Mouse (Mus musculus): Measurements from ENCODE around the gene Gm9821. TPM values are rescaled to one million over a fixed set of nuclear protein-coding genes. Genes with fewer than 3 reads are reported as not detected.
A peak's percentile ranks its signal among the peaks of the same experiment; 100 is the strongest.

Gene Gm9821
- polyA plus RNA-seq, 1 experiment: not detected

GRCm38 (mm10) chr2:91946836-91947235 is 1.3 kb downstream of the Gm9821 start:
- WGBS: 33% methylated on average over 6 of the region's 6 CpGs
- DNase-seq: no peak
- Histone ChIP-seq H3K4me3 (replicated peaks; ENCODE audit: extremely low read depth, low read depth, low read length) (no peak overlapping the region), H3K4me1 (ENCODE audit: control insufficient read depth, insufficient read depth, low read length) (peaks cover 51% of the 10 kb centered on the region)
- TF ChIP-seq CTCF (IDR thresholded peaks at IDR 0.05; ENCODE audit: insufficient read depth, low read length) (no peak), POLR2A (IDR thresholded peaks at IDR 0.05; ENCODE audit: borderline replicate concordance, extremely low read depth, low read depth, low read length) (no peak)

- 45% methylated on average over 11 of the region's 11 CpGs for WGBS
- TF ChIP-seq CTCF (IDR thresholded peaks at IDR 0.05; ENCODE audit: insufficient read depth, low read length) (no peak), POLR2A (IDR thresholded peaks at IDR 0.05; ENCODE audit: borderline replicate concordance, extremely low read depth, low read depth, low read length) (no peak)
- DNase-seq: no peak
- H3K4me3 ChIP-seq (replicated peaks; ENCODE audit: extremely low read depth, low read depth, low read length): peak overlapping the region; percentile 2
- H3K4me1 ChIP-seq (ENCODE audit: control insufficient read depth, insufficient read depth, low read length): peaks cover 51% of the 10 kb centered on the region
These were observed 2.1 kb downstream of the Gm9821 start for GRCm38 (mm10) chr2:91947397-91948150.

GRCm38 (mm10) chr2:91948151-91948509 is 2.6 kb downstream of the Gm9821 start:
- TF ChIP-seq CTCF (IDR thresholded peaks at IDR 0.05; ENCODE audit: insufficient read depth, low read length) (no peak), POLR2A (IDR thresholded peaks at IDR 0.05; ENCODE audit: borderline replicate concordance, extremely low read depth, low read depth, low read length) (no peak)
- 48% methylated on average over 6 of the region's 6 CpGs for WGBS
- Histone ChIP-seq H3K4me3 (replicated peaks; ENCODE audit: extremely low read depth, low read depth, low read length) (peak overlapping the region; percentile 2), H3K4me1 (ENCODE audit: control insufficient read depth, insufficient read depth, low read length) (peaks cover 54% of the 10 kb centered on the region)
- DNase-seq: no peak

GRCm38 (mm10) chr2:91948792-91949241 is 3.3 kb downstream of the Gm9821 start:
- H3K4me3 ChIP-seq (replicated peaks; ENCODE audit: extremely low read depth, low read depth, low read length): no peak overlapping the region
- DNase-seq: no peak
- no peak for TF ChIP-seq POLR2A (IDR thresholded peaks at IDR 0.05; ENCODE audit: borderline replicate concordance, extremely low read depth, low read depth, low read length)
- no peak for TF ChIP-seq CTCF (IDR thresholded peaks at IDR 0.05; ENCODE audit: insufficient read depth, low read length)
- WGBS: 39% methylated on average over 3 of the region's 3 CpGs
- peaks cover 58% of the 10 kb centered on the region for H3K4me1 ChIP-seq (ENCODE audit: control insufficient read depth, insufficient read depth, low read length)

- peaks cover 60% of the 10 kb centered on the region for H3K4me1 ChIP-seq (ENCODE audit: control insufficient read depth, insufficient read depth, low read length)
- no peak for TF ChIP-seq POLR2A (IDR thresholded peaks at IDR 0.05; ENCODE audit: borderline replicate concordance, extremely low read depth, low read depth, low read length)
- no peak for TF ChIP-seq CTCF (IDR thresholded peaks at IDR 0.05; ENCODE audit: insufficient read depth, low read length)
These were observed 4.1 kb downstream of the Gm9821 start for GRCm38 (mm10) chr2:91949411-91950274.

GRCm38 (mm10) chr2:91950275-91951085 is 5.0 kb downstream of the Gm9821 start:
- peaks cover 62% of the 10 kb centered on the region for H3K4me1 ChIP-seq (ENCODE audit: control insufficient read depth, insufficient read depth, low read length)
- TF ChIP-seq POLR2A (IDR thresholded peaks at IDR 0.05; ENCODE audit: borderline replicate concordance, extremely low read depth, low read depth, low read length) (no peak), CTCF (IDR thresholded peaks at IDR 0.05; ENCODE audit: insufficient read depth, low read length) (no peak)
- WGBS: 9% methylated on average over 15 of the region's 15 CpGs
- peak overlapping the region; percentile 4 for H3K4me3 ChIP-seq (replicated peaks; ENCODE audit: extremely low read depth, low read depth, low read length)
- no peak for DNase-seq

More at GRCm38 (mm10) chr2:91949411-91950274, 4.1 kb downstream of the Gm9821 start:
- peak overlapping the region; percentile 4 for H3K4me3 ChIP-seq (replicated peaks; ENCODE audit: extremely low read depth, low read depth, low read length)
- no peak for DNase-seq
- WGBS: 39% methylated on average over 17 of the region's 17 CpGs

GRCm38 (mm10) chr2:91953825-91954224 is 8.3 kb downstream of the Gm9821 start:
- Histone ChIP-seq H3K4me3 (replicated peaks; ENCODE audit: extremely low read depth, low read depth, low read length) (no peak overlapping the region), H3K4me1 (ENCODE audit: control insufficient read depth, insufficient read depth, low read length) (peaks cover 55% of the 10 kb centered on the region)
- WGBS: 15% methylated on average over 5 of the region's 5 CpGs
- DNase-seq: peak; percentile 78
- TF ChIP-seq CTCF (IDR thresholded peaks at IDR 0.05; ENCODE audit: insufficient read depth, low read length) (no peak), POLR2A (IDR thresholded peaks at IDR 0.05; ENCODE audit: borderline replicate concordance, extremely low read depth, low read depth, low read length) (0 out of 2 replicates have a peak, but pooled peaks have one; percentile 27)

GRCm38 (mm10) chr2:91955121-91955591 is 9.7 kb downstream of the Gm9821 start:
- Histone ChIP-seq H3K4me1 (ENCODE audit: control insufficient read depth, insufficient read depth, low read length) (peaks cover 42% of the 10 kb centered on the region), H3K4me3 (replicated peaks; ENCODE audit: extremely low read depth, low read depth, low read length) (no peak overlapping the region)
- WGBS: 40% methylated on average over 4 of the region's 4 CpGs
- DNase-seq: no peak
- TF ChIP-seq CTCF (IDR thresholded peaks at IDR 0.05; ENCODE audit: insufficient read depth, low read length) (no peak), POLR2A (IDR thresholded peaks at IDR 0.05; ENCODE audit: borderline replicate concordance, extremely low read depth, low read depth, low read length) (no peak)

GRCm38 (mm10) chr2:91955875-91956274 is 10.4 kb downstream of the Gm9821 start:
- TF ChIP-seq CTCF (IDR thresholded peaks at IDR 0.05; ENCODE audit: insufficient read depth, low read length) (no peak), POLR2A (IDR thresholded peaks at IDR 0.05; ENCODE audit: borderline replicate concordance, extremely low read depth, low read depth, low read length) (no peak)
- DNase-seq: no peak
- Histone ChIP-seq H3K4me1 (ENCODE audit: control insufficient read depth, insufficient read depth, low read length) (peaks cover 39% of the 10 kb centered on the region), H3K4me3 (replicated peaks; ENCODE audit: extremely low read depth, low read depth, low read length) (no peak overlapping the region)
- WGBS: 64% methylated on average over 6 of the region's 6 CpGs

All from lung, adult 2 months (tissue).